Mouse (Mus musculus) thymus, adult 2 months (tissue): ENCODE measurements around the gene Kri1. TPM values are rescaled to one million over a fixed set of nuclear protein-coding genes. Genes with fewer than 3 reads are reported as not detected.
"Not testable (repeated sequence)": the region's sequence is repeated elsewhere in the genome, so short reads cannot be mapped to it uniquely, and the experiment has no call there.

ENCODE experiments used
- DNase-seq: peaks from one replicate; pipeline ENCODE4 v3.0.0; 2021
- H3K27ac ChIP-seq: fragments of 200-500 bp; 2 replicates; pipeline ENCODE4 v1.5.1; 2012; ENCODE audit warnings: low read length, control low read depth; ENCODE audit not compliant: control insufficient read depth, insufficient read depth
- H3K27me3 ChIP-seq: fragments of 200-500 bp; 2 replicates; pipeline ENCODE4 v1.6.1; 2012; ENCODE audit warnings: mild to moderate bottlenecking, low read length, moderate library complexity, mixed read lengths; ENCODE audit not compliant: control insufficient read depth, insufficient read depth
- H3K36me3 ChIP-seq: fragments of 200-500 bp; 2 replicates; pipeline ENCODE4 v1.6.1; 2012; ENCODE audit warnings: mild to moderate bottlenecking, low read length, moderate library complexity; ENCODE audit not compliant: control insufficient read depth, insufficient read depth
- H3K4me1 ChIP-seq: fragments of 200-500 bp; replicated peaks from 2 replicates; pipeline ENCODE4 v1.6.1; 2012; ENCODE audit warnings: low read length; ENCODE audit not compliant: control insufficient read depth, insufficient read depth
- H3K4me3 ChIP-seq: fragments of 200-500 bp; 2 replicates; pipeline ENCODE4 v1.5.1; 2012; ENCODE audit warnings: mild to moderate bottlenecking, low read length, control low read depth, moderate library complexity; ENCODE audit not compliant: control insufficient read depth, insufficient read depth
- CTCF ChIP-seq: fragments of 200-500 bp; IDR thresholded peaks from 2 replicates; pipeline ENCODE4 v1.5.1; 2012; ENCODE audit warnings: mild to moderate bottlenecking, control low read depth, low read length, moderate library complexity, borderline replicate concordance; ENCODE audit not compliant: control insufficient read depth, poor library complexity, insufficient read depth; ENCODE audit errors: extremely low read depth
- POLR2A ChIP-seq: fragments of 200-500 bp; IDR thresholded peaks from 2 replicates; pipeline ENCODE4 v1.6.1; 2012; ENCODE audit warnings: mild to moderate bottlenecking, low read length, control low read depth, moderate library complexity; ENCODE audit not compliant: control insufficient read depth, poor library complexity, insufficient read depth; ENCODE audit errors: extremely low read depth
- WGBS: fragments of 180-500 bp; shearing (Covaris S2); methylation state at CpG from one replicate; pipeline ENCODE4 v1.1.7; 2018; 5-methylcytosine and 5-hydroxymethylcytosine counted together
- polyA plus RNA-seq: library from polyadenylated mRNA; depleted of rRNA; stranded (reverse); fragments of >200 nt; gene quantifications from 2 replicates; pipeline ENCODE4 v1.2.3, GENCODE M21; 2012

Kri1 gene
- polyA plus RNA-seq, 1 experiment: 56.5 TPM

- no peak for DNase-seq
Measured at GRCm38 (mm10) chr9:21260491-21261040, 27.2 kb downstream of the Kri1 start.

GRCm38 (mm10) chr9:21256349-21256748 is 31.4 kb downstream of the Kri1 start:
- H3K4me1 ChIP-seq, H3K4me3 ChIP-seq, H3K27me3 ChIP-seq, DNase-seq, H3K27ac ChIP-seq, H3K36me3 ChIP-seq: not testable (repeated sequence)
- WGBS: 88% methylated on average over 4 of the region's 4 CpGs

More at GRCm38 (mm10) chr9:21260491-21261040, 27.2 kb downstream of the Kri1 start:
- TF ChIP-seq POLR2A (no peak), CTCF (no peak)
- Histone ChIP-seq H3K27ac (no peak overlapping the region), H3K27me3 (no peaks in the 10 kb centered on the region), H3K4me1 (peaks cover 16% of the 10 kb centered on the region), H3K36me3 (no peaks in the 10 kb centered on the region), H3K4me3 (no peak overlapping the region)
- 49% methylated on average over 6 of the region's 6 CpGs for WGBS

GRCm38 (mm10) chr9:21254690-21255089 is 33.1 kb downstream of the Kri1 start:
- H3K27ac ChIP-seq: no peak overlapping the region
- no peak for DNase-seq
- H3K36me3 ChIP-seq: no peaks in the 10 kb centered on the region
- no peak for TF ChIP-seq CTCF
- TF ChIP-seq POLR2A: no peak
- no peaks in the 10 kb centered on the region; the same call in none of the 2 replicates for H3K4me1 ChIP-seq
- peaks cover 2% of the 10 kb centered on the region; the same call in 1 of the 2 replicates for H3K27me3 ChIP-seq
- H3K4me3 ChIP-seq: no peak overlapping the region

GRCm38 (mm10) chr9:21251116-21251735 is 36.5 kb downstream of the Kri1 start:
- 0 out of 2 replicates have a peak, but pooled peaks cover 4% of the 10 kb centered on the region for H3K4me1 ChIP-seq
- no peak overlapping the region for H3K4me3 ChIP-seq
- peaks cover 22% of the 10 kb centered on the region; the same call in 1 of the 2 replicates for H3K27me3 ChIP-seq
- no peak overlapping the region for H3K27ac ChIP-seq
- TF ChIP-seq CTCF: no peak
- TF ChIP-seq POLR2A: no peak
- no peaks in the 10 kb centered on the region for H3K36me3 ChIP-seq
- no peak for DNase-seq
- 89% methylated on average over 13 of the region's 13 CpGs for WGBS

- peaks cover 22% of the 10 kb centered on the region; the same call in 1 of the 2 replicates for H3K27me3 ChIP-seq
- no peak for DNase-seq
- no peak overlapping the region for H3K27ac ChIP-seq
- TF ChIP-seq POLR2A (no peak), CTCF (no peak)
- no peak overlapping the region for H3K4me3 ChIP-seq
- 0 out of 2 replicates have a peak, but pooled peaks cover 4% of the 10 kb centered on the region for H3K4me1 ChIP-seq
- no peaks in the 10 kb centered on the region for H3K36me3 ChIP-seq
- WGBS: 92% methylated on average over 2 of the region's 2 CpGs
Measured at GRCm38 (mm10) chr9:21250509-21250908, 37.3 kb downstream of the Kri1 start.

GRCm38 (mm10) chr9:21249629-21250508 is 37.9 kb downstream of the Kri1 start:
- Histone ChIP-seq H3K4me3 (no peak overlapping the region), H3K4me1 (peaks cover 4% of the 10 kb centered on the region; the same call in 1 of the 2 replicates), H3K36me3 (no peaks in the 10 kb centered on the region), H3K27me3 (peaks cover 22% of the 10 kb centered on the region; the same call in 1 of the 2 replicates), H3K27ac (no peak overlapping the region)
- no peak for DNase-seq
- 56% methylated on average over 17 of the region's 17 CpGs for WGBS
- TF ChIP-seq CTCF: no peak
- TF ChIP-seq POLR2A: no peak
